Mouse (Mus musculus) MN1 (cell line): ENCODE results near the gene Eefsec.

Experiments
- DNase-seq: peaks from one replicate; pipeline ENCODE4 v3.0.0-alpha.2; 2016; ENCODE audit warnings: low spot score

Eefsec gene

GRCm38 (mm10) chr6:88416130-88416758 is 30.1 kb downstream of the Eefsec start:
- DNase-seq, result no peak

DNA sequence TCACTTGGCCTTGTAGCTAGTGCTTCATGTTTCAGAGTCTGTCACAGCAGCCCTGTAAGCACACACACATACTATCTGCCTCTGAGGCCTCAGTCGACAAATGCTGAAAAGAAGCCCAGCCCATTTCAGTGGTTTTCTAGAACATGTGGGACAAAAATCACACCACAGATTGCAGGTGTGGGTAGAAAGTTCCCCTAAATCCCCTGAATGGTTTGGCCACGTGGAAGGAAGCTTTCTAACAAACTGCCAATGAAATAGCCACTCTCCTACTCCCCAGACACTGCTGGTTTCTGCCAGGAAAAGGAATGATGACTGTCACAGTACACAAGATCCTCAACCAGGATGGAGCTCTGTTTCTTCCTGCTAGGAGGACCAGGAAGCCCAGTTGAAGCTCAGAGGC is 33.7 kb downstream of the Eefsec start:
- DNase-seq, result no peak

- no peak for DNase-seq
Measured at GRCm38 (mm10) chr6:88409492-88409891, 36.8 kb downstream of the Eefsec start.

GRCm38 (mm10) chr6:88400451-88400850 is 45.9 kb downstream of the Eefsec start:
- DNase-seq, result no peak

DNA sequence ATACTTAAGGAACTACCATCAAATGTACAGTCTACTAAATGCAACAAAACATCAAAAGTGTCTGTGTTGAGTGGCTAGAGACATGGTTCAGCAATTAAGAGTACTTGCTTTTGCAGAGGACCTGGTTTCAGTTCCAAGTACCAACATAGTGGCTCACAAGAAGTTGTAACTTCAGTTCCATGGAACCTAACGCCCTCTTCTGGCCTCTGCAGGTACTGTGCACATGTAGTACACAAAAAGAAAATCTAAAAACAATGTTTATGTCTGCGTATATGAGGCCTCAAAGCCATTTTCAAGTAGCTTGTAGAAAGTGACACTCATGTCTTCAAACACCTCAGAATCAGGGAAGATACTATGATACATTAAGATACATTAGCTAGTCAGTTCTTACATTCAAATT is 48.4 kb downstream of the Eefsec start:
- DNase-seq, result no peak

DNA sequence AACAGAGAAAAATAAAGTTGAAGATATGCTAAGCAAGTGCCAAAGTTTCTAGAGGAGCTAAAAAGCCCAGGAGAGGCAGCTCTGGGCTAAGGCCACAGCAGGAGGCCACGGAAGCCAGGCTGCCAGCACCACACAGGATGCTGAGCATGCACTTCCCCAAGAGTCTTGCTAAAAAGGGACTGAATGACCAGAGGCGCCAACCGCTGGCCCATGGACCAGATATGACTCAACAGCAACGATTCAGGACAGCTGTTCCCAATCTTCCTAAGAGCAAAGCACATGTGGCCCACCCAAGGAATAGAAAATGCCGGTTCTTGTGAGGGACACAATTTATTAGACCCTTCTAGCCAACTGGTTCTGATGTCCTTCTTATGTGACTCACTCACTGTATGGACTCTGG is 57.4 kb downstream of the Eefsec start:
- DNase-seq, result no peak

DNA sequence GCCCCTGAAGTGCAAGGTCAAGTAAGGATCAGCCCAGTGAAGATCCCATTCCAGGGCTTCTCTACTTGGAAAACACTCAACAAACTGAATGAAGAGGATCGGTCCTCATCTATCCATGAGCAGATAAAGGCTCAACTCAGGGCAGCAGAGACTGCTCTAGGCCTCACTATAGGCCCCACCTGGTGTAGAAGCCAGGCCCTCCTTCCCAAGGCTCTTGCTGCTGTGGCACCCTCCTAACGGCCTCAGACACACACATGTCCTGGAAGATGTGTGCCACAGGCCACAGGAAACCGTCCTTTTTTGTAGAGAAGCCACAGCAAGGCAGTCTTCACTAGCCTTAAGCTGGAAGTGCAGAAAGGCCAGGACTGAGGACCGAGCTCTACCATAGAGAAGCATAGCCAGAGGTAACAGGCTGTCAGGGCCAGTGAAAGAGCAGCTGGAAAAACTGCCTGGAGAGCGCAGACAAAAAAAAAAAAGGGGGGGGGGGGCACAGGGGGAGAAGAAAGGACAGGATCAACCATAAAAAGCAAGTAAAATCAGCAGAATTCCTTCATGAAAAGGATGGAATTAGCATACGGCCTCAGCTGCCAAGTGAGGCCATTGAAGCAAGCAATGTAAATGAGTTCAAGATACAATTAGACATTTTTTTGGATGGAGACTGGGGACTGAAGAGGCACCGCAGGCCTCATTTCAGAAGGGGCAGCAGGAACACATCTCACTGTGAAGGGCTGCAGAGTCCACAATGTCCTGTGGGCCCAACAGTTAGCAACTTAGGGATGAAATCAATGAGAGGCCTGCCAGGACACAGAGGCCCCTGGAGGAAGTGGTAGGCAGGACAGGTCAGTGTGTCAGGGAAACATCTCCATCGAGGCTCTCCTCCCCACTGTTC is 58.3 kb downstream of the Eefsec start:
- DNase-seq, result no peak

- DNase-seq, result peak; percentile 18
Measured at GRCm38 (mm10) chr6:88384420-88385053, 61.8 kb downstream of the Eefsec start.

DNA sequence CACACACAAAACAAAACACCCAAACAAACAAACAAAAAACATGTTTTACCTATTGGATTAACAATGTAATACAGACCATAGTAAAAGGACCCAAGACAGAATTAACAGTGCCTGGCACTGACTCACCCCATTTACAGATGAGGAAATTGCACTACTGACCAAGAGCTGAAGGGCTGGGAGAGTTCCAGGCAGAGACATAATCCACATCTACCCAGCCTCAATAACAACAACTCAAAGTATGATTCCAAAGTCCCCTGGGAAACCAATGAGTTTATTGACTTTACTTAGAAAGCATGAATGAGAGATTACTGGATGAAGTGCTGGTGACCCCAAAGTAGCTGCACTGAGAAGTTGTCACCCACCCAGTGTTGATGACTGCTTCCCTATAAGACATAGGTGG is 62.6 kb downstream of the Eefsec start:
- peak; percentile 19 for DNase-seq

- DNase-seq, result no peak
Measured at GRCm38 (mm10) chr6:88379756-88380155, 66.6 kb downstream of the Eefsec start.

- DNase-seq, result no peak
Measured at GRCm38 (mm10) chr6:88378829-88379228, 67.5 kb downstream of the Eefsec start.

DNA sequence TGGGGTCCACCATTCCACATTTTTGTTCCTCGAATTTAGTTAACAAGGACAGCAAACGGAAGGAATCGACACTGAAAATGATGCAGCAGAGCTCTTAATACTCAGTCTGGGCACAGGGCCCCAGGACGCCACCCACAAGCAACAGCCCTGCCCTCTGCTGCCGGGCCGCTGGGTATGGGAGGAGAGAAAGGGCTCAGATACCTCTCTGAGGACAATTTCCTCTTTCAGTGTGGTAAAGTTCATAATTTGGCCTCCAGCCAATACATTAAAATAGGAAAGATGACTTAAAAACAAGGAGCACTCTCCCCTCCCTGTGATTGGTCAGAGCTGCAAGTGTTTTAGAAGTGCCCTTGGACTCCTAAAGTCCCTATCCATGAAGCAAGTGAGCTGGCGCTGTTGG is 72.1 kb downstream of the Eefsec start:
- no peak for DNase-seq

DNA sequence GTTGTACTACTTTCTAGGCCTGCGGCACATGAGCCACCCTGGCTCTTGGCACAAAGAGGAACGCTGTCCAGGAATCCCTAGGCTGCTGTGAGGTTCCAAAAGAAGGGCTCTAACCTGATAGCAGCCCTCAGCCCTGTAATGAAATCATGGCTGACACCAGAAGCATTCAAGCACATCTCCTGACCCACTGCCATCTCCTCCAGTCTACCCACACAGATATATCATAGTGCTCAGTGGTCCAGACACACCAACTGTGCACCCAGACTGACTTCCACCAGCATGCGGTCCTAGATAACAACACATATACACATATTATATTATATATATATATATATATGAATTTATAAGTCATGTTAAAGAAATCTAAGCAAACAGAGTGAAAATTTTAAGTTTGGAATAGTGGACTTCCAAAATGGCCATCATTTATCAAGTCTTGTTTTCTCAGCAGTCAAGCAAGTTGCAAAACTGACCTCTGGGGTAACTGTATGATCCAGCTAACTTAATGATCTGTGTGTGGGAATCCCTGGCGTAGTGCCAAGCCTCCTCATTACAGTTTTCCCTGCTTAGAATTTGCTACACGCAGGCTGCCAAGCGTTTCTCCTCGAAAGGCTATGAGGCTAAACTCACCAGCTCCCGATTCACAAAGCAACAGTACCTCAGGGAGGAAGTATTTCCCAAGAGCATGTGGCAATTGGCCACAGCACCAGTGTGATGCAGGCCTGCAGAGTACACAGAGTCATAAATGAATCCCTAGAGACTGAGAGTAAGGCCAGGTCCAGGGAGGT is 76.3 kb downstream of the Eefsec start:
- DNase-seq, result peak; percentile 75

GRCm38 (mm10) chr6:88363475-88364012 is 82.8 kb downstream of the Eefsec start:
- no peak for DNase-seq

DNA sequence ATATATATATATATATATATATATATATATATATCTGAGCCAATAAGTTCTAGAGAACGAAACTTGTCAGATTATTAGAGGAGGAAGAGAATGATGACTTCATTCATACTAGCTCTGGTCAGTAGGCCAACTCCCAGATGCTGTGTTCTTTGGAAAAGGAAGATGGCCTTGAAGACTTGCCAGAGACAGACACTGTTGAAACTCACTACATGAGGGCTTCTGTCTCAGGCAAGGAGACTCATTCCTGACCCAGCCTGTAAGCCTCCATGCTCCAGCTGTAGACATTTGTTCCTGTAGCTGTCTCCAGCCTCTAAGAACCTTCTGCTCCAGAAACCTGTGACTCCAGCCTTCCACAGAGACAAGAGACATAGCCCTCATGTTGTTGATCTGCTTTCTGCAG is 85.2 kb downstream of the Eefsec start:
- DNase-seq, result no peak

DNA sequence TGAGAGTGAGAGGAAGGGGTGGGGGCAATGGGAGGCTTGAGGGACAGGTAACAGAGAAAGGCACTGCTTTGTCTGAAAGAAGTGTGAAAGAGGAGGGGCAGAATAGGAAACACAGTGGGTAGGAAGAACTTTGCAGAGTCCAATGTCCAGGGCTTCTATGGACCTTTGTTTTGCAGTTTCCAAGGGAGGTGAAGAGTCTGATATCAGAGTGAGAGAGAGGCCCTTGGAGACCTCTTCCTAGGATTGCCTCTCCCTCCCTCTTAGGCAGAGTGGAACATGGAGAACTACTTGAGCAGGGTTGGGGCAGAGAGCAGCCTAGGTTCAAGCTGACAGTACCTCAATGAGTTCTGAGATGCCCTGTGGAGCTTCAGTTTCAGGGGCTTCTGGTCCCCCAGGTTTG is 88.1 kb downstream of the Eefsec start:
- DNase-seq, result no peak

- DNase-seq, result no peak
Measured at GRCm38 (mm10) chr6:88355866-88356265, 90.5 kb downstream of the Eefsec start.

- DNase-seq, result no peak
Measured at GRCm38 (mm10) chr6:88352541-88352940, 93.8 kb downstream of the Eefsec start.

DNA sequence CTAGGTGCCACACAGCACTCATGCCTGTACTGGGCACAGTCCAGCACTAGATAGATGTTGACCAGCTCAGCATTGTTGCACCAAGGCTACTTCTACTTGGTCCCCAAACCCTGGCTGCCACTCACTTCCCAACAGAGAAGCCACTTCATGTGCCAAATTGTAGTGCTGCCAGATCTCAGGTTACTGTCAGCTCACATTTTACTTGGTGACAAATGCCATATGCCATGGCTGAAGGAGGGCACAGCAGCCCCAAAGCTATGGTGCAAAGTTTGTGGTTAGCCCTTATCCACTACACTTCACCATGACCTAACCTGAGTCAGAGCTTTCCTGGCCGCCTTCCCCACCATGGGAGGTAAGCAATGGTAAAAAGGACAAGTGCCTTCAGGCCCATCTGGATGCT is 99.6 kb downstream of the Eefsec start:
- no peak for DNase-seq

- no peak for DNase-seq
Measured at GRCm38 (mm10) chr6:88345311-88345710, 101.0 kb downstream of the Eefsec start.

GRCm38 (mm10) chr6:88343485-88344450 is 102.6 kb downstream of the Eefsec start:
- peak; percentile 92 for DNase-seq
